Mouse (Mus musculus) myocyte (in vitro differentiated cells): Measurements from ENCODE around the gene Phf21a.

Source experiments
- MYOG ChIP-seq, 3 experiments: IDR thresholded peaks; one replicate each; pipeline ENCODE4 v1.6.1; 2011; ENCODE audit warnings: control low read depth in 2 of 3, low read depth in 2 of 3, mild to moderate bottlenecking in 2 of 3; ENCODE audit not compliant: insufficient read length in 2 of 3, control insufficient read depth in 1 of 3, insufficient read depth in 1 of 3
- POLR2A ChIP-seq: IDR thresholded peaks from one replicate; pipeline ENCODE4 v1.6.1; 2011; ENCODE audit warnings: low read depth, mild to moderate bottlenecking, control low read depth, moderate library complexity; ENCODE audit not compliant: insufficient read length
- USF1 ChIP-seq: IDR thresholded peaks from one replicate; pipeline ENCODE4 v1.6.1; 2011; ENCODE audit warnings: low read depth, mild to moderate bottlenecking, control low read depth, moderate library complexity

GRCm38 (mm10) chr2:92408309-92409045 lies 315.6 kb downstream of the Phf21a start:
- TF ChIP-seq USF1, result no peak
- no peak for TF ChIP-seq POLR2A
- TF ChIP-seq MYOG (IDR thresholded peaks at IDR 0.05; ENCODE audit: control insufficient read depth in 1 of 3, insufficient read depth in 1 of 3, insufficient read length in 2 of 3, low read depth in 2 of 3), result no peak
